Mouse (Mus musculus) embryo, embryonic 9.5 days (tissue): Measurements from ENCODE around the gene Sfr1.

ENCODE experiments used
- DNase-seq: peaks from one replicate; pipeline ENCODE4 v3.0.0-alpha.2; 2017; ENCODE audit errors: extremely low spot score

Sfr1 gene

DNA sequence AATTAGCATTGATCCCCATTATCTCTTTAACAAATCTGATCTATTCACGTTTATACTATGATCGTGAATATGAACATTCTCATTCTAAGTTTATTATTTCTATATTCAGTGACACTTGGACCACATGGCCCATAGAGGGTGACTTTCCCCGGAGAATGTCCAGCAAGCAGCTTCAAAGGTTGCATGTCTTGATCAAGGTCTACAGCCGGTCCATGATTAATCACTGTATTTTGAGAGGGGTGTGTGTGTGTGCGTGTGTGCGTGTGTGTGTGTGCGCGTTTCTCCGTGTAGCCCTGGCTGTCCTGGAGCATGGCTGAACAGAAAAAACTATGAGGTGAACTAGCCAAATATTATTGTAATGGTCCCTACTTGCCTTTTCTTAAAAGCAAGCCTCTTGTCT lies 21.0 kb downstream of the Sfr1 start:
- no peak for DNase-seq

GRCm38 (mm10) chr19:47753921-47754320 lies 22.4 kb downstream of the Sfr1 start:
- DNase-seq = no peak

DNA sequence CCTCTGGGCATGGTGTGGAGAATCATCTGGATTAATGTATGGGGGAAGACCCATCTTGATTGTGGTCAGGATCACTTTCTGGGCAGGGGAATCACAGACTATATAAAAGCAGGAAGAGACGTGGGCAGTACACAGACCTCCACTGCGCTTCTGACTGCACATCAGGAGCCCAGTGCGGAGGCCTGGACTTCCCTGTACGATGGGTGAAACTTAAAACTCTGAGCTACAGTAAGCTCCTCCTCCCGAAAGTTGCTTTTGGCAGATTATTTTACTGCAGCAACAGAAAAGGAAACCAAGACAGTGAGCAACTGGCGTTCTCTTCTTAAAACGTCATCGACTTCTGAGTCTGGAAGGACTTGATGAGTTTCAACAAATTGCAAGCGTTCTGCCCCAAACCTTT lies 23.4 kb downstream of the Sfr1 start:
- DNase-seq = no peak

GRCm38 (mm10) chr19:47755625-47756024 lies 24.1 kb downstream of the Sfr1 start:
- no peak for DNase-seq

GRCm38 (mm10) chr19:47777847-47778246 lies 46.4 kb downstream of the Sfr1 start:
- no peak for DNase-seq

GRCm38 (mm10) chr19:47780145-47780544 lies 48.7 kb downstream of the Sfr1 start:
- DNase-seq = no peak

DNA sequence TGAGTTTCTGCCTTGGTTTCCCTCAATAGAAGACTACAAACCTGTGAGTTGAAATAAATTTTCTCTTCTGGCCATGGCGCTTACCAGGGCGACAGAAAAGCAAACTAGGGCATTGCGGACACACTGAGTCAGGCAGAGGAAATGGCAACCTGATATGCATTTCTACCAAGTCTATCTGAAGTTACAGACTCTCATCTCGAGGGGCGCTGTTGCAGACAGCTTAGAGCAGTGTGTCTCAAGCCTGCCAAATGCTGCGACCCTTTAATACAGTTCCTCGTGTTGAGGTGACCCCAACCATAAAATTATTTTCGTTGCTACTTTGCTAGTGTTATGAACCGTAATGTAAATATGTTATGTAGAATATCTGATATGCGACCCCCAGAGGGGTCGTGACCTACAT lies 49.5 kb downstream of the Sfr1 start:
- no peak for DNase-seq

- DNase-seq = no peak
Measured at GRCm38 (mm10) chr19:47783898-47784297, 52.4 kb downstream of the Sfr1 start.
